Mouse (Mus musculus) small intestine, adult 10 weeks (tissue): ENCODE measurements around the gene Tbx3. TPM values are rescaled to one million over a fixed set of nuclear protein-coding genes. Genes with fewer than 3 reads are reported as not detected.

Source experiments
- polyA plus RNA-seq: library from polyadenylated mRNA; stranded (reverse); fragments of 350-450 nt; fragmentation: Illumina TruSeq; extraction: RNeasy Lipid Tissue Mini Kit (QIAGEN cat#74804); gene quantifications from one replicate; pipeline ENCODE4 v1.2.3, GENCODE M21; 2014; ENCODE audit warnings: low replicate concordance

The Tbx3 gene
- 91.4 TPM for polyA plus RNA-seq

DNA sequence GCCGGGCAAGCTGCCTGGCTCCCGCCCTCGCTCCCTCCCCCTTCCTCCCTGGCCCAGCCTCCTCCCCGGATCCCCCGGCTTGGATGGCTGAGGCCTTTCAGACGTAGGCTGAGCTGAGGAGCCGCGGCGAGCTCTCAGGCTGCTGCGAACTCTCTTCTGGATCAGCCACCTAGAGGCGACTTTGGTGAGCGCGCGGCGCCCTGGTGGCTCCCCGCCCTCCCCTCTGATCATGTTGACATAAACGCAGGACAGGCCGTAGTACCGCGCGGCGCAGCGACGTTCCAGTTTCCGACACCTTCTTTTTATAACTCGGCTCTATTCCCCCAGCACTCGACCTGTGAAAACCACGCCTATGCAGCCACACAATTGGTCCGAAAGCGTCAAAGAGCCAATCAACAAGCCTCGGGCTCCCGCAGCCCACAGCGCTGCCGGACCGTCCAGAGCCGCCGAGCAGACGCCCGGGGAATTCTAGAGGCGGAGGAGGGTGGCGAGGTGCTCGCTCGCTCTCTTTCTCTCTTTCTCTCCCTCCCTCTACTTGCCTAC is at the start of gene Tbx3:
Tbx3 (plus strand) TSS at position 104 of the 543 bp plus-strand sequence.

Other genes starting within 250 kb of the Tbx3 start
- not detected for gene Tbx5, start 162.0 kb downstream of the Tbx3 start, polyA plus RNA-seq